Mouse (Mus musculus): ENCODE measurements around the gene Nme9.

Nme9 gene

GRCm38 (mm10) chr9:99436182-99437030 is 14.9 kb upstream of the Nme9 start:
- peak; percentile 81 to 89 for DNase-seq (ENCODE audit: low spot score in 2 of 2)

GRCm38 (mm10) chr9:99437031-99437764 is 14.1 kb upstream of the Nme9 start, which contains the start of gene Mras:
TSS of gene Mras (minus strand) at chr9:99437381.
- no peak for DNase-seq (ENCODE audit: low spot score in 2 of 2)

- no peak for DNase-seq (ENCODE audit: low spot score in 2 of 2)
These were observed 13.3 kb upstream of the Nme9 start for GRCm38 (mm10) chr9:99437781-99438565.

- no peak for DNase-seq (ENCODE audit: low spot score in 2 of 2)
These were observed 12.2 kb upstream of the Nme9 start for GRCm38 (mm10) chr9:99439064-99439463.

GRCm38 (mm10) chr9:99440941-99441340 is 10.3 kb upstream of the Nme9 start:
- DNase-seq (ENCODE audit: low spot score in 2 of 2): no peak

GRCm38 (mm10) chr9:99441647-99442433 is 9.4 kb upstream of the Nme9 start:
- DNase-seq (ENCODE audit: low spot score in 2 of 2): no peak

GRCm38 (mm10) chr9:99444590-99445178 is 6.6 kb upstream of the Nme9 start:
- DNase-seq (ENCODE audit: low spot score in 2 of 2): no peak

- no peak for DNase-seq (ENCODE audit: low spot score in 2 of 2)
These were observed 5.0 kb upstream of the Nme9 start for GRCm38 (mm10) chr9:99446259-99446658.

- DNase-seq (ENCODE audit: low spot score in 2 of 2): no peak
These were observed 4.0 kb upstream of the Nme9 start for GRCm38 (mm10) chr9:99447323-99447722.

GRCm38 (mm10) chr9:99449886-99450647 is 1.2 kb upstream of the Nme9 start:
- DNase-seq (ENCODE audit: low spot score in 2 of 2): no peak

GRCm38 (mm10) chr9:99454211-99454610 is 2.9 kb downstream of the Nme9 start:
- no peak for DNase-seq (ENCODE audit: low spot score in 2 of 2)

- DNase-seq (ENCODE audit: low spot score in 2 of 2): no peak
These were observed 7.4 kb downstream of the Nme9 start for GRCm38 (mm10) chr9:99458529-99459208.

- DNase-seq (ENCODE audit: low spot score in 2 of 2): no peak
These were observed 8.5 kb downstream of the Nme9 start for GRCm38 (mm10) chr9:99459730-99460129.

- DNase-seq (ENCODE audit: low spot score in 2 of 2): no peak
These were observed 13.6 kb downstream of the Nme9 start for GRCm38 (mm10) chr9:99464876-99465275.

GRCm38 (mm10) chr9:99468572-99468971 is 17.3 kb downstream of the Nme9 start:
- DNase-seq (ENCODE audit: low spot score in 2 of 2): no peak

GRCm38 (mm10) chr9:99469681-99470273 is 18.5 kb downstream of the Nme9 start:
- peak in 1 of 2 experiments; percentile 20 for DNase-seq (ENCODE audit: low spot score in 2 of 2)

- DNase-seq (ENCODE audit: low spot score in 2 of 2): no peak
These were observed 19.2 kb downstream of the Nme9 start for GRCm38 (mm10) chr9:99470347-99471092.

GRCm38 (mm10) chr9:99471334-99471733 is 20.1 kb downstream of the Nme9 start:
- no peak for DNase-seq (ENCODE audit: low spot score in 2 of 2)
